Mouse (Mus musculus) layer of hippocampus, adult 11-12 months (tissue): ENCODE data around the gene Eri3.

Source experiments
- DNase-seq: peaks from one replicate; pipeline ENCODE4 v3.0.0; 2022; ENCODE audit warnings: low spot score

Eri3 gene

GRCm38 (mm10) chr4:117550140-117550851, at the start of gene Eri3:
Gene Eri3 (plus strand): TSS chr4:117550365.
- peak; percentile 98 for DNase-seq

DNA sequence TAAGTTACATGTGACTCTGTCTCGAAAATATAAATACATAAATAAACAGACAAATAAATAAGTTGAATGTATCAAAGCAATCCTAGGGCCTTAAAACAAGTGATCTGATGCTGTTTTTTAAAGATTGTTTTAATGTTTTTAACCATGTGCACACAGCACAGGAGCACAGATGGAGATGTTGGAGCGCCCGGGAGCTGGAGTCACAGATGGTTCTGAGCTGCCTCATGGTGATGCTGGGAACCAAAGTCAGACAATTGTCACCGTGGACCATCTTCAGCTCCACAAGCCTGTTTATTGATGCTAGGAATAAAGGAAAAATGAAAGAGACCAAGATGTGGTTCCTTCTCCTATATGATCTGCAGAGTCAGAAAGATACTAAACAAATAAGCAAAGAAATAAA, 31.9 kb upstream of the Eri3 start:
- DNase-seq = peak; percentile 25

DNA sequence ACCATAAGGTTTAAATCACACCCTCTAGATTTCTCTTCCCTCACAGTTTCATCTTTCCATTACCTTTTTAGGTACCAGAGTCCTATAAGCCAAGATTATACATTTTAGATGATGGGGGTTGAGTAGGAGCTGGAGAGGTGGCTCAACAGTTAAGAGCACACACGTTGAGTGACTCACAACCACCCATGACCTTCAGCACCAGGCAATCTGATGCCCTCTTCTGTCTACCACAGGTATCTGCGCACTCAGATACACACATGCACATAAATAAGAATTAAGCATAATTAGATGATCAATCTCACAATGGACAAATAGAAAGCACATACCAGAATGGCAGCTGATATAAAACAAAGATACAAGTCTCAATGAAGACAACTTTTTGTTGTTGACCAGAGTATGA, 28.8 kb upstream of the Eri3 start:
- DNase-seq = no peak

- DNase-seq = no peak
These were observed 24.2 kb upstream of the Eri3 start for GRCm38 (mm10) chr4:117525990-117526389.

DNA sequence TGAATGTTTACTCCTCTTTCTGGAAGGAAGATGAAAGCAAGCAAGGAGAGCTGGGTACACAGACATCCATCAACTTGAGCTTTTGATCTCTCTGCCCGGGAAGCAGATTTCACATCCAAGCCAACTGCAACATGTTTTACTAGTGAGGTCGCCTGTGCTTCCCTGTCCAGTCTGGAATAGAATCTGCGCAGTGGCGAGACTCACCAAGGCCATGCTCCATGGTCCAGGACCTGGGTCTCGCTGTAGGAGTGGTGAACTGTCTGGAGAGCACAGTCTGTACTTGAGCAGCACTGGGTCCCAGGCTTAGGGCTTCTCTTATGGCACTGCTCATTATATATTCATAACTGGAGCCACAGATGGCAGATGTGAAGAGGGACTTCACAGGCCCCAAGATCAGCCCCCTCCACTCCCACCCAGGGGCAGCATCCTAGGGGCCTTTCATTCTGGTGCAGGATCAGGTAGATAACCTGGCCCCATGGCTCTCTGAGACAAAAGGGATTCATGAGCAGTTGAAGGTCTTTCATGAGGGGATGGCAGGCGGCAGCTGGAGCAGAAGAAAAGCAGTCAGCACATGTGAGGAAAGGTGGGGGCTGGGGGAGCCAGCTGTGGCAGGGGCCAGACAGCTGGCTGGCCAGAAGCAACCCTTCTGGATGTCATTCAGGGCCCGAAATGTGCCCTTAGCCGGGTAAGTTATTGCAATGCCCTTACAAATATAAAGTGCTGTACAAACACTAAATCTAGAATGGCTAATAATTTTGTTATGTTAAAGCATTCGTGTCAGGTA, 22.9 kb upstream of the Eri3 start:
- DNase-seq = no peak

DNA sequence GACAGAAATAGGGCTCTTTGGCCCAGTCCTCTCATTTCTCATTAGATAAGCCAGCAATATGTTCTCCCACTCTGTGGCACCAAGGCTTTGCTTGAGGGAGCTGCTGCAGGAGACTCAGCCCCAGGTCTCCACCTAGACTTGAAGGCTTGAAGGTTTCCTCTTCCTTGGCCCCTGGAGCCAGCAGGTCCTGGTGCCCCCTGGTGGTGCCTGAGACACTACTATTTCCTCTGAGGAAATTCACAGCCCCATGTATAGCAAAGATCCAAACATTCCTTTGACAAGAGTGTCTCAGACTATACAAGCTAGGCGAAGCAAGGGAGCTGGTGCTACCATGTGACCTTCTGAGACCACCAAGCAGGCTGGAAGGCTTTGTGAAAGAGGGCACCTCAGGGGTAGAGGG, 22.2 kb upstream of the Eri3 start:
- peak; percentile 18 for DNase-seq

DNA sequence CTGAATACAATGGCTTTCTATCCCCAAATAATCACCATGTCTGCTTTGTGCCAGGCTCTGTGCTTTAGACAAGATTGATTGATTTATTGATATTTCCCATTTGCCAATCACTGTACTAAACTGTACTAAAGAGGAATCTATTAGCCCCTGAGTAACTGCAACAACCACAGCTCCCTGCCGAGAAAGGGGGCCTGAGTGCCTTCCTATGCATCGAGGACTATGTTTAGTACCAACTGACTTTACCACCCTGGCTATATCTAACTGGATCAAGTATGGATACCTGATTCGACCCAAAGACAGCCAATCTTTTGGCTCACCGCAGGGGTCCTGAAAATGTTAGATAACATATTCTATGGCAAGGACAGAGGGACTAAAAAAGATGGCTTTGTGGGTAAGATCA, 20.3 kb upstream of the Eri3 start:
- no peak for DNase-seq

- no peak for DNase-seq
These were observed 14.5 kb upstream of the Eri3 start for GRCm38 (mm10) chr4:117535496-117536200.

GRCm38 (mm10) chr4:117537002-117537401, 13.2 kb upstream of the Eri3 start:
- DNase-seq = no peak

DNA sequence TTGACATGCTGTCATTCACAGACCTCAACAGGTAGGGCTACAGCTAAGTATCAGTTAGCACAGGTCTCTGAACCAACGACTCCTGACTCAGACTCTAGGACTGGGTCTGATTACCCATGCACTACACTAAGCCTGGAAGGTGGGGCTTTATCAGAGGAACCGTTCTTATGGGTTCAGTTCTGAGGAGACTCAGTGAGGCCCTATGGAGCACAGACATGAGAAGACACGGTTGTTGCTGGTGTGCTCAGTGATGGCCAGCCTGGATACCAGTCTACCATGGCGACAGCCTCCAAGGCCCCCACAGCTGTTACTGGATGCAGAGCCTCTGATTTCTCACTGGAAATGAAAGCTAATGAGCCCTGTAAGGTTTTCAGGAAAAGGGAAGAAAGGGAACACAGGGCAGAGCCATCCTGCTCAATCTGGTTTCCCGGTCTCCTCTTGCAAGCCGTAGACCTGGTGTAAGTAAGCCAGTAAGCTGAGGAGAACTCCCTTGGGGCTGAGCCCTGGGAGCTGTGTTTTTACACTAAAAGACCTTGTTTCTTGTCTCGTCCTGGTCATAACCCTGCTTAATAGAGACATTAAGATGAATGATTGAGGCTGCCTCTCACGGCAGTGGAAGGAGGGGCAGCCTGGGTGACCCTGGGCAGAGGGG, 10.7 kb upstream of the Eri3 start:
- DNase-seq = no peak

- DNase-seq = no peak
These were observed 9.6 kb upstream of the Eri3 start for GRCm38 (mm10) chr4:117540571-117540970.

DNA sequence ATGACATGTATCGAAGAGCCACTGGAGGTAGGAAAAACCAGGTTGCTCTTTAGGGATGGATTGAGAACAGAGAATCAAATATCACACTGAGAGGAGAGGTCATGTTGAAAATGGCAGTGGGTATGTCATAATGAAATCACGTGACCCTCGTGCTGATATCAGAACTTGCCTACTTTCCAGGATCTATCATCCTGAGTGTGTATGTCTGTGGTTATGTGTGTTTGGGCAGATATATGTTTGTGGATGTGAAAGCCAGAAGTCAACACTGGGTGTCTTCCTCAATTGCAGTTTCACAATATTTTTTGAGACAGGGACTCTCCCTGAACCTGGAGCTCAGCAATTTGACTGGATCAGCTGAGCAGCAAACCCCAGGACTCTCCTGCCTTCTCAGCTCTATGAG, 4.7 kb upstream of the Eri3 start:
- no peak for DNase-seq

GRCm38 (mm10) chr4:117546616-117547015, 3.5 kb upstream of the Eri3 start:
- no peak for DNase-seq

DNA sequence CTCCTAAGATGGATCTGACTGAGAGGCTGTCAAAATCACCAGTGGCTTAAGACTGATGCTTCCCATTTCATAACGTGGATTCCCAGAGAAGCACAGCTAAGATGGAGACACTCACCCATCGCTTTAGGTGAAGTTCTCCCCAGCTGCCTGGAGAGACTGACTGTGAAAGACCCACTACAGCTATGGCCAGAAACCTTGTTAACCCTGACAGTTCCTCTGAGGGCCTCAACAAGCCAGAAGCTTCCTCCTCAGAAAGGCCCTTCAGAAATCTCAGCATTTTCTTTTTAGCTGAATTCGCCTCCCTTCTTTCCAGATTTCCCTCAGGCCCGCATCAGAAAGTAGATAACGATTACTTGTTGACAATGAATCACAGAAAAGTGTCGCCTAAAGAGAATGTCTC, 589 bp upstream of the Eri3 start:
- no peak for DNase-seq

GRCm38 (mm10) chr4:117551144-117552000, 1.2 kb downstream of the Eri3 start:
- no peak for DNase-seq

- DNase-seq = no peak
These were observed 5.3 kb downstream of the Eri3 start for GRCm38 (mm10) chr4:117555495-117555894.

- DNase-seq = no peak
These were observed 6.2 kb downstream of the Eri3 start for GRCm38 (mm10) chr4:117556372-117556771.

GRCm38 (mm10) chr4:117557068-117557645, 7.0 kb downstream of the Eri3 start:
- no peak for DNase-seq

DNA sequence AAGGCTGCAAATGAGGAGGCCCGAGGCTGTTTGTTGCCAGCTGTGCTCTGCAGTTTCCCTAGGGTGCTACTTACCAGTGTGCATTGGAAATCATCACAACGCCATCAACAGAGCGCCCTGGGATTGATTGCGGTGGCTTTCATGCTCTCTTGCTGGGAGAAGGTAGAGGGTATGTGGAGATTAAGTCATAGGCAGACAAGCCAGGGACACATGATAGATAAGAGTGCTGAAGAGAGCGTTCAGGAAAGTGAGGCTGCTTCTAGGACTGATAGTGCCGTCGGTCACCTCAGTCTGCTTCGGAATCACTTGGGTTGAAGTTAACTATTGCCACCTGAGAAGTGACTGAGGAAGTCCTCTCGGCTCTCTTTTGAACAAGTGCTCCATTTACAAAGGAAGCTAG, 13.8 kb downstream of the Eri3 start:
- DNase-seq = no peak

- DNase-seq = no peak
These were observed 18.7 kb downstream of the Eri3 start for GRCm38 (mm10) chr4:117568846-117569245.

- peak; percentile 21 for DNase-seq
These were observed 20.8 kb downstream of the Eri3 start for GRCm38 (mm10) chr4:117570964-117571363.
